Mouse (Mus musculus) adrenal gland, postnatal 14 days (tissue): Measurements from ENCODE around the gene Fars2. TPM values are rescaled to one million over a fixed set of nuclear protein-coding genes. Genes with fewer than 3 reads are reported as not detected.
A peak's percentile ranks its signal among the peaks of the same experiment; 100 is the strongest.
"Not testable (repeated sequence)": the region's sequence is repeated elsewhere in the genome, so short reads cannot be mapped to it uniquely, and the experiment has no call there.

Experiments
- DNase-seq: peaks from one replicate; pipeline ENCODE4 v3.0.0; 2021; ENCODE audit warnings: mixed read lengths
- total RNA-seq: library from RNA; stranded (reverse); gene quantifications from 2 replicates; pipeline ENCODE4 v1.2.3, GENCODE M21; 2021

Gene Fars2
- total RNA-seq, 1 experiment from 2014 or later = 83.6 TPM

GRCm38 (mm10) chr13:36294503-36294902, 177.3 kb downstream of the Fars2 start:
- DNase-seq = no peak

- DNase-seq = peak; percentile 56
These were observed 178.6 kb downstream of the Fars2 start for GRCm38 (mm10) chr13:36295848-36296247.

GRCm38 (mm10) chr13:36296574-36296973, 179.4 kb downstream of the Fars2 start:
- DNase-seq = no peak

GRCm38 (mm10) chr13:36297950-36298781, 181.0 kb downstream of the Fars2 start:
- no peak for DNase-seq

GRCm38 (mm10) chr13:36298782-36299031, 181.5 kb downstream of the Fars2 start:
- no peak for DNase-seq

- DNase-seq = peak; percentile 17
These were observed 185.6 kb downstream of the Fars2 start for GRCm38 (mm10) chr13:36302770-36303169.

- DNase-seq = no peak
These were observed 188.1 kb downstream of the Fars2 start for GRCm38 (mm10) chr13:36305306-36305705.

- DNase-seq = no peak
These were observed 190.2 kb downstream of the Fars2 start for GRCm38 (mm10) chr13:36307386-36307785.

GRCm38 (mm10) chr13:36309160-36309559, 191.9 kb downstream of the Fars2 start:
- DNase-seq = no peak

- DNase-seq = peak; percentile 41
These were observed 197.0 kb downstream of the Fars2 start for GRCm38 (mm10) chr13:36314218-36314617.

GRCm38 (mm10) chr13:36314860-36315800, 197.9 kb downstream of the Fars2 start:
- DNase-seq = no peak

- no peak for DNase-seq
These were observed 200.6 kb downstream of the Fars2 start for GRCm38 (mm10) chr13:36317824-36318223.

- DNase-seq = no peak
These were observed 207.4 kb downstream of the Fars2 start for GRCm38 (mm10) chr13:36324624-36325023.

GRCm38 (mm10) chr13:36326539-36326938, 209.3 kb downstream of the Fars2 start:
- no peak for DNase-seq

GRCm38 (mm10) chr13:36329871-36330270, 212.7 kb downstream of the Fars2 start:
- DNase-seq = no peak

GRCm38 (mm10) chr13:36330542-36330941, 213.3 kb downstream of the Fars2 start:
- DNase-seq = no peak

- no peak for DNase-seq
These were observed 217.5 kb downstream of the Fars2 start for GRCm38 (mm10) chr13:36334748-36335147.

- DNase-seq = no peak
These were observed 234.3 kb downstream of the Fars2 start for GRCm38 (mm10) chr13:36351529-36351928.

GRCm38 (mm10) chr13:36357469-36357868, 240.3 kb downstream of the Fars2 start:
- DNase-seq = no peak

GRCm38 (mm10) chr13:36361419-36361818, 244.2 kb downstream of the Fars2 start:
- DNase-seq = no peak

- not testable (repeated sequence) for DNase-seq
These were observed 248.5 kb downstream of the Fars2 start for GRCm38 (mm10) chr13:36365719-36366118.

GRCm38 (mm10) chr13:36366304-36366703, 249.1 kb downstream of the Fars2 start:
- DNase-seq = no peak
